Comparison of ENCODE assay signal across 20 mouse cellular contexts in genomic region chr11:119322521-119322920, GRCm38 (mm10). TPM values are rescaled to one million over a fixed set of nuclear protein-coding genes. Genes with fewer than 3 reads are reported as not detected.
"Had no signal": no experiment of that assay in that cellular context is flagged by ENCODE, and none has a peak within 500 bp of the region (broad histone marks: within the 10 kb centered on the region; RNA-seq: fewer than 3 reads in every experiment).

No protein-coding gene starts in this region.

- H3K36me3 ChIP-seq: limb, embryonic 12.5 days; liver, embryonic 12.5 days; liver, embryonic 15.5 days; lung, embryonic 15.5 days; midbrain, embryonic 10.5 days; midbrain, embryonic 13.5 days had no signal

- H3K27ac ChIP-seq: kidney, postnatal 0 days; layer of hippocampus, adult 2 months; left cerebral cortex, adult 2 months; limb, embryonic 12.5 days; liver, embryonic 12.5 days; liver, embryonic 15.5 days; lung, embryonic 15.5 days; midbrain, embryonic 10.5 days; midbrain, embryonic 13.5 days had no signal

- H3K27me3 ChIP-seq: lung, embryonic 15.5 days; midbrain, embryonic 13.5 days had no signal

- H3K4me1 ChIP-seq: limb, embryonic 12.5 days; liver, embryonic 12.5 days; liver, embryonic 15.5 days; lung, embryonic 15.5 days; midbrain, embryonic 10.5 days; midbrain, embryonic 13.5 days had no signal

- H3K4me2 ChIP-seq: limb, embryonic 12.5 days; liver, embryonic 12.5 days; liver, embryonic 15.5 days; lung, embryonic 15.5 days; midbrain, embryonic 13.5 days had no signal

- DNase-seq: kidney, postnatal 25 days; layer of hippocampus, adult 9-11 months; liver; lung, adult 18-20 months; lung, postnatal 10 days; lung, postnatal 36 days; thymus, adult 18-20 months; thymus, postnatal 36 days had no signal

- H3K4me3 ChIP-seq: layer of hippocampus, adult 2 months; left cerebral cortex, adult 2 months; limb, embryonic 12.5 days; liver, embryonic 12.5 days; liver, embryonic 15.5 days; lung, embryonic 15.5 days; megakaryocyte, embryonic 14.5 days; midbrain, embryonic 10.5 days; midbrain, embryonic 13.5 days had no signal

RNA-seq across cellular contexts. Expression of gene Card14, which starts 15.0 kb away (rescaled TPM):
- total RNA-seq: monocyte, adult 5-6 weeks had no signal
- polyA plus RNA-seq: midbrain, embryonic 10.5 days; neural tube, embryonic 11.5 days had no signal
